9 mouse cellular contexts compared by ENCODE assay signal in genomic region chr6:97222321-97222720, GRCm38 (mm10). TPM values are rescaled to one million over a fixed set of nuclear protein-coding genes. Genes with fewer than 3 reads are reported as not detected.
A peak's percentile ranks its signal among the peaks of the same experiment; 100 is the strongest.
DNase-seq lines count a peak whose midpoint lies in the region; ATAC-seq and TF ChIP-seq lines count a peak whose summit lies in the region.
"Had no signal": no experiment of that assay in that cellular context is flagged by ENCODE, and none has a peak within 500 bp of the region (broad histone marks: within the 10 kb centered on the region; RNA-seq: fewer than 3 reads in every experiment).

No protein-coding gene starts in this region.

- no peak overlapping the region for H3K9ac ChIP-seq in kidney, embryonic 16.5 days (replicated peaks; ENCODE audit: low read length)
- H3K9ac ChIP-seq in heart, postnatal 0 days (replicated peaks; ENCODE audit: low read depth, low read length): no peak overlapping the region

- H3K36me3 ChIP-seq in kidney, embryonic 16.5 days (ENCODE audit: insufficient read depth, low read length): no peaks in the 10 kb centered on the region
- H3K36me3 ChIP-seq in kidney, adult 2 months (ENCODE audit: control insufficient read depth, insufficient read depth, low read length): no peaks in the 10 kb centered on the region
- peaks cover 77% of the 10 kb centered on the region for H3K36me3 ChIP-seq in G1E (replicated peaks)
- peaks cover 5% of the 10 kb centered on the region; the same call in 1 of the 2 replicates for H3K36me3 ChIP-seq in heart, postnatal 0 days (replicated peaks; ENCODE audit: control insufficient read depth, insufficient read depth, low read length)

- no peak for TF ChIP-seq CTCF in kidney, adult 2 months (conservative IDR thresholded peaks at IDR 0.05; ENCODE audit: insufficient read depth, insufficient read length, low read depth, low read length)
- no peak for TF ChIP-seq CTCF in G1E (IDR thresholded peaks at IDR 0.05; ENCODE audit: low read depth, low read length)
- no peak for TF ChIP-seq CTCF in heart, postnatal 0 days (IDR thresholded peaks at IDR 0.05; ENCODE audit: low read depth)

- peaks cover 12% of the 10 kb centered on the region for H3K4me1 ChIP-seq in kidney, embryonic 16.5 days (ENCODE audit: insufficient read depth, low read length)
- H3K4me1 ChIP-seq in kidney, adult 2 months (ENCODE audit: control insufficient read depth, insufficient read depth, low read length): peaks cover 12% of the 10 kb centered on the region; the same call in 1 of the 2 replicates
- peaks cover 50% of the 10 kb centered on the region for H3K4me1 ChIP-seq in G1E (ENCODE audit: insufficient read depth, low read depth, low read length)
- H3K4me1 ChIP-seq in heart, postnatal 0 days (ENCODE audit: control insufficient read depth, insufficient read depth): peaks cover 27% of the 10 kb centered on the region

- H3K9me3 ChIP-seq in kidney, embryonic 16.5 days (ENCODE audit: low read length): no peaks in the 10 kb centered on the region
- no peaks in the 10 kb centered on the region for H3K9me3 ChIP-seq in G1E (replicated peaks)
- H3K9me3 ChIP-seq in heart, postnatal 0 days (replicated peaks; ENCODE audit: control insufficient read depth, low read length): no peaks in the 10 kb centered on the region

- no peak overlapping the region for H3K4me3 ChIP-seq in kidney, embryonic 16.5 days (ENCODE audit: low read length)
- H3K4me3 ChIP-seq in kidney, adult 2 months (ENCODE audit: insufficient read depth, low read depth, low read length): no peak overlapping the region
- no peak overlapping the region for H3K4me3 ChIP-seq in G1E (ENCODE audit: low read depth, low read length)
- no peak overlapping the region for H3K4me3 ChIP-seq in heart, postnatal 0 days (ENCODE audit: low read depth, low read length)

- TF ChIP-seq EP300 in heart, postnatal 0 days (IDR thresholded peaks at IDR 0.05; ENCODE audit: low read depth): no peak

- H3K27me3 ChIP-seq in kidney, embryonic 16.5 days (ENCODE audit: insufficient read depth, low read length): no peaks in the 10 kb centered on the region
- H3K27me3 ChIP-seq in kidney, adult 2 months (replicated peaks; ENCODE audit: control insufficient read depth, insufficient read depth, low read length): no peaks in the 10 kb centered on the region
- no peaks in the 10 kb centered on the region for H3K27me3 ChIP-seq in G1E (ENCODE audit: insufficient read depth, low read length)
- no peaks in the 10 kb centered on the region for H3K27me3 ChIP-seq in heart, postnatal 0 days (ENCODE audit: control insufficient read depth, insufficient read depth, low read length)

- 40% methylated on average over 6 of the region's 6 CpGs for WGBS in kidney, embryonic 16.5 days
- 55% methylated on average over 6 of the region's 6 CpGs for WGBS in kidney, adult 2 months
- 55% methylated on average over 6 of the region's 6 CpGs for WGBS in heart, postnatal 0 days

- no peak overlapping the region for H3K27ac ChIP-seq in kidney, embryonic 16.5 days (ENCODE audit: low read length)
- no peak overlapping the region for H3K27ac ChIP-seq in kidney, adult 2 months (ENCODE audit: insufficient read depth, low read depth, low read length)
- peak overlapping the region; percentile 75 for H3K27ac ChIP-seq in heart, postnatal 0 days (ENCODE audit: low read depth)

- H3K4me2 ChIP-seq in kidney, embryonic 16.5 days (replicated peaks; ENCODE audit: low read depth, low read length): no peak overlapping the region
- H3K4me2 ChIP-seq in heart, postnatal 0 days (ENCODE audit: low read depth, low read length): no peak overlapping the region

- no peak for TF ChIP-seq POLR2A in kidney, adult 2 months (IDR thresholded peaks at IDR 0.05; ENCODE audit: low read depth, low read length)

- peak; percentile 42; the same call in 1 of the 2 replicates for ATAC-seq in kidney, embryonic 16.5 days (ENCODE audit: low FRiP score, low TSS enrichment)
- no peak for ATAC-seq in G1E (ENCODE audit: extremely low read depth, insufficient number of reproducible peaks, low FRiP score, poor library complexity, severe bottlenecking)
- no peak for ATAC-seq in heart, postnatal 0 days (ENCODE audit: insufficient read depth, low read depth)
- ATAC-seq: hindbrain, postnatal 0 days had no signal

- DNase-seq in kidney, adult 2 months: no peak
- DNase-seq in G1E (ENCODE audit: low spot score): peak; percentile 30
- DNase-seq in heart, postnatal 0 days (ENCODE audit: low spot score): no peak
- DNase-seq in naive thymus-derived CD4-positive, alpha-beta T cell, adult 2 months (ENCODE audit: low read depth): peak; percentile 41
- no peak for DNase-seq in lung, postnatal 10 days
- no peak for DNase-seq in layer of hippocampus, adult 9-10 months (ENCODE audit: low spot score)
- no peak for DNase-seq in right cerebral cortex, adult 2 months (ENCODE audit: low spot score in 2 of 2)

RNA-seq across cellular contexts. Expression of gene Arl6ip5, which starts 11.8 kb away (rescaled TPM):
- polyA plus RNA-seq in kidney, embryonic 16.5 days (2015; fragmentation: Nextera tagmentation; extraction: Ambion mirVana): 72.1 and 77.2 TPM in 2 replicates
- 57.0 and 66.0 TPM in 2 replicates for polyA plus RNA-seq in kidney, adult 2 months (2012; rRNA removed)
- total RNA-seq in G1E (2014; fragmentation: Nextera tagmentation): 67.5 and 81.2 TPM in 2 replicates
- total RNA-seq in G1E (2017): 54.5 and 57.1 TPM in 2 replicates
- 10.2 and 22.4 TPM in 2 replicates for polyA plus RNA-seq in G1E (2012)
- total RNA-seq in heart, postnatal 0 days (2014; rRNA removed; ENCODE audit: low replicate concordance): 70.3 and 103 TPM in 2 replicates
- 83.7 and 91.1 TPM in 2 replicates for polyA plus RNA-seq in heart, postnatal 0 days (2015; fragmentation: Nextera tagmentation; extraction: Ambion mirVana)

RNA-seq across cellular contexts. Expression of gene Uba3, which starts 16.9 kb away (rescaled TPM):
- polyA plus RNA-seq in kidney, embryonic 16.5 days (2015; fragmentation: Nextera tagmentation; extraction: Ambion mirVana): 72.6 and 76.3 TPM in 2 replicates
- polyA plus RNA-seq in kidney, adult 2 months (2012; rRNA removed): 11.0 and 16.6 TPM in 2 replicates
- total RNA-seq in G1E (2014; fragmentation: Nextera tagmentation) (90.1 and 98.7 TPM in 2 replicates), G1E (2017) (116 and 122 TPM in 2 replicates)
- 11.2 and 12.9 TPM in 2 replicates for polyA plus RNA-seq in G1E (2012)
- 71.6 and 79.7 TPM in 2 replicates for total RNA-seq in heart, postnatal 0 days (2014; rRNA removed; ENCODE audit: low replicate concordance)
- polyA plus RNA-seq in heart, postnatal 0 days (2015; fragmentation: Nextera tagmentation; extraction: Ambion mirVana): 54.4 and 58.3 TPM in 2 replicates

RNA-seq across cellular contexts. Expression of gene Lmod3, which starts 30.2 kb away (rescaled TPM):
- polyA plus RNA-seq in kidney, embryonic 16.5 days (2015; fragmentation: Nextera tagmentation; extraction: Ambion mirVana): 0.15 and 0.52 TPM in 2 replicates
- polyA plus RNA-seq in kidney, adult 2 months (2012; rRNA removed): 0.12 and 1.2 TPM in 2 replicates
- total RNA-seq in G1E (2014; fragmentation: Nextera tagmentation) (not detected in 2 replicates), G1E (2017) (0.12 and 0.22 TPM in 2 replicates)
- polyA plus RNA-seq in G1E (2012): not detected in 2 replicates
- total RNA-seq in heart, postnatal 0 days (2014; rRNA removed; ENCODE audit: low replicate concordance): 6.4 and 8.9 TPM in 2 replicates
- 34.5 and 39.1 TPM in 2 replicates for polyA plus RNA-seq in heart, postnatal 0 days (2015; fragmentation: Nextera tagmentation; extraction: Ambion mirVana)
- polyA plus RNA-seq: hindbrain, postnatal 0 days had no signal

RNA-seq across cellular contexts. Expression of gene Tmf1, which starts 43.4 kb away (rescaled TPM):
- polyA plus RNA-seq in kidney, embryonic 16.5 days (2015; fragmentation: Nextera tagmentation; extraction: Ambion mirVana): 28.1 and 28.7 TPM in 2 replicates
- 3.2 and 4.1 TPM in 2 replicates for polyA plus RNA-seq in kidney, adult 2 months (2012; rRNA removed)
- total RNA-seq in G1E (2014; fragmentation: Nextera tagmentation): 36.2 and 38.5 TPM in 2 replicates
- total RNA-seq in G1E (2017): 76.1 and 121 TPM in 2 replicates
- 6.6 and 7.5 TPM in 2 replicates for polyA plus RNA-seq in G1E (2012)
- 8.1 and 12.8 TPM in 2 replicates for total RNA-seq in heart, postnatal 0 days (2014; rRNA removed; ENCODE audit: low replicate concordance)
- 27.2 and 29.1 TPM in 2 replicates for polyA plus RNA-seq in heart, postnatal 0 days (2015; fragmentation: Nextera tagmentation; extraction: Ambion mirVana)

Comparison
In these comparisons a context has a peak if more than half of its experiments do, and no peak if none do; other contexts are left out.
1. DNase-seq: peak in G1E (single experiment) and naive thymus-derived CD4-positive, alpha-beta T cell, adult 2 months (single experiment); none in kidney, adult 2 months (single experiment), heart, postnatal 0 days (single experiment), lung, postnatal 10 days (single experiment), layer of hippocampus, adult 9-10 months (single experiment) and right cerebral cortex, adult 2 months (0 of 2).
2. RNA of gene Lmod3, which starts 30.2 kb away (polyA plus RNA-seq): 34.5 to 39.1 TPM in heart, postnatal 0 days; 0.12 to 1.2 TPM in kidney, adult 2 months, 0.15 to 0.52 TPM in kidney, embryonic 16.5 days and not detected in G1E; every median in the first group is over 10 times any median in the second.